Mouse (Mus musculus) spleen, adult 2 months (tissue): ENCODE measurements around the gene Fam168a.

Source experiments
- CTCF ChIP-seq: fragments of 200-500 bp; IDR thresholded peaks from 2 replicates; pipeline ENCODE4 v1.5.1; 2011; ENCODE audit warnings: mild to moderate bottlenecking, inconsistent platforms; ENCODE audit not compliant: insufficient read depth, insufficient read length, insufficient replicate concordance; ENCODE audit errors: extremely low read depth
- POLR2A ChIP-seq: fragments of 200-500 bp; IDR thresholded peaks from 2 replicates; pipeline ENCODE4 v1.6.1; 2011; ENCODE audit warnings: low read depth, low read length, inconsistent platforms

DNA sequence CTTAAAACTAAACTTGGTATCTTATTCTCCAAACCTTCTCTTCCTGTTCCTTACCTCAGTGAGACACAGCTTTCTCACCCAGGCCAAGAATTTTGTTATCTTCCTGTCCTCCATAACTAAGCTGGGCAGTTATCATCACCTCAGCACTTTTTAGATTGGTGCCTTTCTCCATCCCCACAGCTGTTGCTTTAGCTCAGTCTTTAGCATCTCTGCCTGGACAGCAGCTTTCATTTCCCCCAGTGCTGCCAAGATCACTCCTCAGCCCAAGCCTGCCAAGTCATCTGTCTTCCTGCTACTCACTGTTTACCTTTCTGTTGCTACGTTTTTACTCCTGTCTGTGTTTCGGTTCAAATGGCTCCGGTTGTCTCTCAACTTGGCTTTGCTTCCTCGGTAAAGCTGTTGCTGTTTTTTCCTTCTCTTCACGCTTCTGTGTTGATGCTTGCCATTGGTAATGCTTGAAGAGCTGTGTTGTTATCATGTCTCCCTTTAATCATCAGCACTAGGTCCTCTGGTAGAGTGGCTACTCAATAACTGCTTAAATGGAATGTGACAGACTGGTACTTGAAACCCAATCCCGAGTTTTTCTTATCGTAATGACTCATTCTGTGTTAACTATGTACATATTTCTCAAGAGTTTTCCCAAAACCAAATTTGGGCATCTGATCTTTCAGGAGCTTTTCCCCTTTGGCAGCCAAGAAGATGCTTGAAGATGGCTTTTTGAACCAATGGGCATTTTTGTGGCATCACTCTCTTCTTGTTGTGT lies 26.8 kb downstream of the Fam168a start:
- TF ChIP-seq CTCF (no peak), POLR2A (no peak)
